Mouse (Mus musculus) heart, postnatal 10 days (tissue): ENCODE results near the gene Dcps. TPM values are rescaled to one million over a fixed set of nuclear protein-coding genes. Genes with fewer than 3 reads are reported as not detected.

Source experiments
- DNase-seq, 2 experiments: peaks; one replicate each; pipeline ENCODE4 v3.0.0; 2021
- intact Hi-C: fragments of 180-260 bp; cut with DNase I; formaldehyde crosslinking; loops from one replicate; pipeline ENCODE4 v1.15.1; 2025
- total RNA-seq, 2 experiments: library from RNA; stranded (reverse); gene quantifications; 2 replicates each; pipeline ENCODE4 v1.2.3; 2021

The Dcps gene
- 10 to 100 TPM; 20.8 to 23.3 TPM for total RNA-seq

DNA sequence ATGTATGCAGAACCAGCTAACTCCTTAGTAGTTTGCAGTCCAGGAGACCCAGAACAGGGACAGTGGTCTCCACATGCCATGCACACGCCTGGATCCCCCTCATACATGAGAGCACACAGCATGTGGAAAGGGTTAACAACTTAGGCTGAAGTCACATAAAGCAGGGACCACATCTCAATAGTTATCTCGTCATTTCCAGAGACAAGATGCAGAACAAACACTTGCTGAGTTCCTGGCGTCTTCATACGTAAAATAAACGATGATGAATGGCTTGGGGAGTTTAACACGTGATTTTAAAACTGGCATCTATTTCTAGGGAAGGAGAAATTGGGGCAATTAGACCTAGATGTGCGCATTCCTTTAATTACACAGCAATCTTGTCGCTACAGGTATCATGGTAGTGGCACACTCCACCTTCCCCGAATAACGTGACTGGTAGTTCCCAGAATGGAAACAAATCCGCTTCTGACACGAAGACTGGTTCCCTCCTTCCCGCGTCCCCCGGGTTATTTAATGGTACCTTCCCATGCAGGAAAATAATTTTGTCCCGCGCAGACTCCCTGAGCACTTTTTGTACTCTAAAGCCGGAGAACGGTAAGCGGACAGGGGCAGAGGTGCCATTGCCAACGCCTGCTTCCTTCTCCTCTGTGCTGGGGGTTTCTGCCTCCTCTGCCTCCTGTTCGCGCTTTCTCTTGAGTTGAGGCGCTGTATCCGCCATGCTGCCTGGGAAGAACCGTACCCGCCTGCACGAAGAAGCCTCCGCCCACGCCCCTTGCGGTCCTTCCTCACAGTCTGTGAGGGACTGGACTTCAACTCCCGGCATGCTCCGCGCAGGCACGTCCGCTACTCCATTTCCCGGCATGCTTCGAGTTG lies at the start of gene Dcps:
Dcps (minus strand) TSS at position 811 of the 873 bp plus-strand sequence.
- peak; percentile 95 to 96 for DNase-seq
- intact Hi-C loops: no loop called here

DNA sequence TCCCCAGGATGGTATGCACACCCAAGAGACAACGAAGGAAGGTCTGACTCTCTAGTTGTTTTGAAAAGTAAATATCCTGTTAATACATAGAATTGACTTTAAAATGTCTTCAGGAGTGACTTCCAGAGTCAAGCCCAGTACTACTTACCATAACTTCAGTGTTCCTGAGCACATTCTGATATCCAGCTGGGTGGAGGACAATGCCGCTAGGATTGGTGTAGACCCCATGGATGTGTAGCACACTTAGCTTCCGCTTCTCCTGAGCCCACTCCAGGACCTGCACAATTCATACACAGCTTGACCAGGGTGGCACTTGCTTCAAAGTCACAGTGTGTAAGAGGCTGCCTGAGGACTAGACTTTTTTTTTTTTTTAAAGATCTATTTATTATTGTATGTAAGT lies 47.6 kb upstream of the Dcps start:
- intact Hi-C loops: no loop called here

GRCm38 (mm10) chr9:35217963-35218362 lies 42.1 kb upstream of the Dcps start:
- intact Hi-C loops: no loop called here
- DNase-seq: peak in 1 of 2 experiments; percentile 25

More for the DNA sequence above, 47.6 kb upstream of the Dcps start:
- DNase-seq: no peak

- intact Hi-C loops: loop anchor here (2.0 kb wide), 1 partner anchor 57 kb away; no protein-coding TSS in a partner anchor
- no peak for DNase-seq
Measured at GRCm38 (mm10) chr9:35211573-35212511, 36.0 kb upstream of the Dcps start.

- peak; percentile 99 for DNase-seq
- intact Hi-C loops: loop anchor here (2.0 kb wide), 1 partner anchor 58 kb away; no protein-coding TSS in a partner anchor
Measured at GRCm38 (mm10) chr9:35210542-35211474, 34.9 kb upstream of the Dcps start, which contains the start of gene Foxred1. Gene Foxred1 (minus strand): TSS chr9:35211055.

GRCm38 (mm10) chr9:35204421-35204820 lies 28.6 kb upstream of the Dcps start:
- intact Hi-C loops: no loop called here
- DNase-seq: no peak

GRCm38 (mm10) chr9:35203536-35203935 lies 27.7 kb upstream of the Dcps start:
- no peak for DNase-seq
- intact Hi-C loops: no loop called here

- intact Hi-C loops: no loop called here
- DNase-seq: no peak
Measured at GRCm38 (mm10) chr9:35200529-35201060, 24.7 kb upstream of the Dcps start.

DNA sequence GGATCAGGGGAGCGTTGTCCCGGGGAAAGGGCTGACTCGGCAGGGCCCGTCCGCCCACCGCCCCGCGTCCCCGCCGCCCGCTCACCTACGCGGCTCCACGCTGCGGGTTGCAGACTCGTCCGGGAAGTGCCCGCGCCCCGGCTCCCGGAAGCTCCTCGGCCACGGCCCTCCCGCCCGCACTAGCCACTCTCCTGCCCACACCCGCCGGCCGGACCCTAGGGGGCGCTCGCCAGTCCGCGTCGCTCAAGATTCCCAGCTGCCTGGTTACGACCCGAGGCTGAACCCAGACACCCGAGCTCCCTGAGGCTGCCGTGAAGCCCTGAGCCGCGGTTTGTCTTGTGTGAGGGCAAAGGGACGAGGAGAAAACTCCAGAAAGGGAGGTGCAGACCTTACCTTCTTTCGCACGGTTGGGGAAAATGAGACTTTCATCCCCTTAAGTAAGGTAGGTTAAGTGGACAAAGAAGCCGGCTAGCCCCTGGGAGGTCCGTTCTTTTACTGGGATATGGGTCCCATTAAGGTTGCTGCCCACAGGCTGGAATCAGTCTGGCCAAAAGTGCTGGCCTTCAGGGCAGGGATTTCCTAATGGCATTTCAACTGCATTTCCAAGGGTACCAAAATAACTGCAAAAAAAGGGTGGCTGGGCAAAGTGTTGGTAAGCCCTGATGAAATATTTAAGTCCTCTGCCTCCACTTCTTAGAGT lies 24.1 kb upstream of the Dcps start, which contains the start of the genes Srpr and Tirap:
Srpr (plus strand) TSS at position 404 of the 700 bp plus-strand sequence.
Tirap (minus strand) TSS at position 520 of the 700 bp plus-strand sequence.
- intact Hi-C loops: no loop called here
- DNase-seq: peak; percentile 95 to 96

DNA sequence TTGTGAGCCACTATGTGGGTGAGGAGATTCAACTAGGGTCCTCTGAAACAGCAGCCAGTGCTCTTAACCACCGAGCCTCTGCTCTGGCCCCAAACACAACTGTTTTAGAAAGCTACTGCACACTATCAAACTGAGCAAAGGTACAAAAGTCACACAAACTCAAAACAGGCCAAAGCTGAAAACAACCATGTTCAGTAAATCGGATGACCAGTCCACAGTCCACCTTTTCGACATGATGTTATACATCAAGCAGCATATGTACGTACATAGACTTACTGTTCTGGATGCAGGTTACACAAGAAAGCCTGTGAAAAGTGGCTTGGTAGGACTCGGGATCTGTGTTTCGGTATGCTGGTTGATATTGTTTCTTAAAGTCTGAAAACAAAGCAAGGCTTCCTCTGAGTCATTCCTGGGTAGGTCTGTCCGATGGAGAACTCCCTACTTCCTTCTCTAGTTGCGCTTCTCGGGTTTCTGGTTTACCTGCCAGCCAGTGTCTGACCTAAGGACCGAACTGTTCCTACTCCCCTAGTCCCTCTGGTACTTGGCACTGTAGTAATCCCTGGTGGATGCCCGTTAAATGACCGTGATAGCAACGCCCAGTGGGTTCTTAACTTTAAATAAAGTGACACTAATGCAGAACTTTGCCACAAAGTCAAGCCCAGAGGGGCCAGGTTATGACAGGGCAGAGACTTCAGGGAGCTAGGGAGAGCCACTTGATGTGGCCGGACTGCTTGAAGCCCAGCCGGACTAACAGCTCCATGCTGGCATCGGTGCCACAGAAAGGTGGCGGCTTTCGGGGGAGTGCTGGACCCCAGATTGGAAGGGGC lies 23.3 kb upstream of the Dcps start:
- intact Hi-C loops: no loop called here
- no peak for DNase-seq

- intact Hi-C loops: no loop called here
- no peak for DNase-seq
Measured at GRCm38 (mm10) chr9:35198351-35198750, 22.5 kb upstream of the Dcps start.

DNA sequence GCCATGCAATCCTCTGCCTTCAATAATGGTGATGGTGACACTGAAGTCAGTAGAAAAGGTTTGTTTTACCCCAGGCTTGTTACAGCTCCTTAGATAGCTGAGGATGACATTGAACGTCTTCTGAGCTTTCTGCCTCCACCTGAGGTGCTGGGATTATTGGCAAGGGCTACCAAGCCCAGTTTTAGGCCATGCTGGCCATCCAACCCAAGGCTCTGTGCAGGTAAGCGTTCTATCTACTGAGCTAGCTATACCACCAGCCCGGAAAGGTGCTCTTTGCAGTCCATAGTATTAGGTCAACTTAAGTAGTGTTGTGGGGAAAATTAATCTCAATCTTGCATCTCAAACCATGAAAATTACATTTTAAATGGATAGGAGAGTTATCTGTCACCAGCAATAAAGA lies 21.8 kb upstream of the Dcps start:
- intact Hi-C loops: no loop called here
- DNase-seq: no peak

- DNase-seq: no peak
Measured at GRCm38 (mm10) chr9:35194048-35194447, 18.2 kb upstream of the Dcps start.

GRCm38 (mm10) chr9:35192983-35193542 lies 17.2 kb upstream of the Dcps start:
- intact Hi-C loops: no loop called here
- no peak for DNase-seq

More at GRCm38 (mm10) chr9:35194048-35194447, 18.2 kb upstream of the Dcps start:
- intact Hi-C loops: no loop called here

- intact Hi-C loops: no loop called here
- peak; percentile 37 to 57 for DNase-seq
Measured at GRCm38 (mm10) chr9:35188700-35189099, 12.8 kb upstream of the Dcps start.

DNA sequence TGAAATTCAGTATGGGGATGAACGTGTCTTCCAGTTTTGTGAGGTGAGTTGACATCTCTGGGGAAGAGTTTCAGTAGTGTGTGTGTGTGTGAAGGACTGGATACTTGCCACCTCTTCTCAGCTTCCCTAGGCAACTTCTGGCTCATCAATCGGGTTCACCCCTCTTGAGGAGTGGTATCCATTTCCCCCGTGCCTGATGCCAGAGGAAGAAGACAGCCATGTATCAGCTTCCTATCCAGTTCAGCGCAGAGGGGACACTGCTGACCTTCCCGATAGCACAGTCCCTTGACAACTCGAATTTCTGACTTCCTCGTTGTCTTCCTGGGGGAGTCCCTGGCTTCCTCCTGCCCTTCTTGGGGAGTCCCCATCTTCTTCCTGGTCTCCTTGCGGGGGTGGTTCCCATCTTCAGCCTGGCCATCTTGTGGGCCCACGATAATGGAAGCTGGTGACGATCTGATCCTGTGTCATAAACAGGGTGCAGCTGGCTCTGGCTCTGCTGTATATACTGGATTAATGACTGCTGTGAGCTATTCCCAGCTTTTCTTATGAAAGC lies 11.6 kb upstream of the Dcps start:
- DNase-seq: no peak
- intact Hi-C loops: no loop called here

DNA sequence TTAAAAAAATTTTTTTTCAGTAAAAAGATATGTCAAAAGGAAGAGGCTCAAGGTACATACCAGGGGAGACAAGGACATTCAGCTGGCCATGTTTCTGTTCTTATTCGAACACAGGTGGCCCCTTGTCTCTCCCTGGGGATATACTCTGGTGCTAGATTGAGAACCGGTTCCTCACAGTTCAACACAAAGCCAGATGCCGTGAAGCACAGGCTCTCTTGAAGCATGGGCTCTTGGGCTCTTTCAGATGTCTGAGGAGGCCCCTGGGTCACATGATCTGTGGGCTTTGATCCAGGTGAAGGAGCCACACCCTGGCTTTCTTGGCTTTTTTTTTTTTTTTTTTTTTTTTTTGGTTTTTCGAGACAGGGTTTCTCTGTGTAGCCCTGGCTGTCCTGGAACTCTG lies 10.6 kb upstream of the Dcps start:
- no peak for DNase-seq
- intact Hi-C loops: no loop called here
